Mouse (Mus musculus) mature B cell (primary cell): ENCODE measurements around the gene Tram2.

Source experiments
- in situ Hi-C: fragments of 300-500 bp; cut with MboI; formaldehyde crosslinking; loops from 2 replicates; pipeline ENCODE4 v1.14.3; 2019

Gene Tram2

GRCm38 (mm10) chr1:21079217-21079773 lies at the start of gene Tram2:
Tram2 (minus strand) TSS chr1:21079229.
- in situ Hi-C loops: loop anchor here (5.0 kb wide), 1 partner anchor 42 kb away; no protein-coding TSS in a partner anchor

- in situ Hi-C loops: no loop called here
Observed at GRCm38 (mm10) chr1:21124713-21125336, 45.8 kb upstream of the Tram2 start.

GRCm38 (mm10) chr1:21103784-21104183 lies 24.8 kb upstream of the Tram2 start:
- in situ Hi-C loops: loop anchor here (10.0 kb wide), 1 partner anchor 169 kb away; no protein-coding TSS in a partner anchor

GRCm38 (mm10) chr1:21101221-21102006 lies 22.4 kb upstream of the Tram2 start:
- in situ Hi-C loops: loop anchor here (10.0 kb wide), 1 partner anchor 167 kb away; no protein-coding TSS in a partner anchor

- in situ Hi-C loops: loop anchor here (10.0 kb wide), 1 partner anchor 166 kb away; no protein-coding TSS in a partner anchor
Observed at GRCm38 (mm10) chr1:21100726-21101125, 21.7 kb upstream of the Tram2 start.

GRCm38 (mm10) chr1:21097001-21097989 lies 18.3 kb upstream of the Tram2 start:
- in situ Hi-C loops: no loop called here

- in situ Hi-C loops: no loop called here
Observed at GRCm38 (mm10) chr1:21094644-21095215, 15.7 kb upstream of the Tram2 start.

- in situ Hi-C loops: no loop called here
Observed at GRCm38 (mm10) chr1:21089661-21090117, 10.7 kb upstream of the Tram2 start.

- in situ Hi-C loops: no loop called here
Observed at GRCm38 (mm10) chr1:21086291-21086690, 7.3 kb upstream of the Tram2 start.

GRCm38 (mm10) chr1:21084661-21085060 lies 5.6 kb upstream of the Tram2 start:
- in situ Hi-C loops: no loop called here

- in situ Hi-C loops: no loop called here
Observed at GRCm38 (mm10) chr1:21080362-21080761, 1.3 kb upstream of the Tram2 start.

- in situ Hi-C loops: loop anchor here (5.0 kb wide), 1 partner anchor 41 kb away; no protein-coding TSS in a partner anchor
Observed at GRCm38 (mm10) chr1:21078481-21079214, 381 bp downstream of the Tram2 start.

GRCm38 (mm10) chr1:21077619-21078018 lies 1.4 kb downstream of the Tram2 start:
- in situ Hi-C loops: loop anchor here (5.0 kb wide), 1 partner anchor 40 kb away; no protein-coding TSS in a partner anchor

- in situ Hi-C loops: loop anchor here (5.0 kb wide), 1 partner anchor 40 kb away; no protein-coding TSS in a partner anchor
Observed at GRCm38 (mm10) chr1:21077191-21077590, 1.8 kb downstream of the Tram2 start.

- in situ Hi-C loops: loop anchor here (5.0 kb wide), 1 partner anchor 39 kb away; no protein-coding TSS in a partner anchor
Observed at GRCm38 (mm10) chr1:21075986-21076495, 3.0 kb downstream of the Tram2 start.

- in situ Hi-C loops: no loop called here
Observed at GRCm38 (mm10) chr1:21074231-21074630, 4.8 kb downstream of the Tram2 start.

- in situ Hi-C loops: no loop called here
Observed at GRCm38 (mm10) chr1:21072875-21073444, 6.1 kb downstream of the Tram2 start.

- in situ Hi-C loops: no loop called here
Observed at GRCm38 (mm10) chr1:21070658-21071057, 8.4 kb downstream of the Tram2 start.

GRCm38 (mm10) chr1:21069830-21070522 lies 9.1 kb downstream of the Tram2 start:
- in situ Hi-C loops: no loop called here
